8 mouse cellular contexts compared by ENCODE assay signal in genomic region chr2:19656436-19656835, GRCm38 (mm10). TPM values are rescaled to one million over a fixed set of nuclear protein-coding genes. Genes with fewer than 3 reads are reported as not detected.
DNase-seq lines count a peak whose midpoint lies in the region; ATAC-seq and TF ChIP-seq lines count a peak whose summit lies in the region.
"Had no signal": no experiment of that assay in that cellular context is flagged by ENCODE, and none has a peak within 500 bp of the region (broad histone marks: within the 10 kb centered on the region; RNA-seq: fewer than 3 reads in every experiment).

No protein-coding gene starts in this region.

- H3K27me3 ChIP-seq in lung, postnatal 0 days (replicated peaks; ENCODE audit: insufficient read depth, low read length): no peaks in the 10 kb centered on the region
- H3K27me3 ChIP-seq in heart, embryonic 16.5 days (ENCODE audit: control insufficient read depth, insufficient read depth, low read length): no peaks in the 10 kb centered on the region
- H3K27me3 ChIP-seq in limb, embryonic 11.5 days (ENCODE audit: control insufficient read depth, insufficient read depth, low read length): peaks cover 13% of the 10 kb centered on the region; the same call in 1 of the 2 replicates
- H3K27me3 ChIP-seq in stomach, embryonic 16.5 days (ENCODE audit: control insufficient read depth, insufficient read depth, low read length): no peaks in the 10 kb centered on the region

- H3K4me2 ChIP-seq in lung, postnatal 0 days (replicated peaks; ENCODE audit: low read depth, low read length): peak overlapping the region; percentile 85
- peak overlapping the region; percentile 90 for H3K4me2 ChIP-seq in heart, embryonic 16.5 days (ENCODE audit: low read depth, low read length)
- peak overlapping the region; percentile 90; the same call in 1 of the 2 replicates for H3K4me2 ChIP-seq in limb, embryonic 11.5 days (ENCODE audit: low read depth, severe bottlenecking)
- H3K4me2 ChIP-seq in stomach, embryonic 16.5 days (ENCODE audit: low read depth, low read length): peak overlapping the region; percentile 54

- no peak overlapping the region for H3K9ac ChIP-seq in lung, postnatal 0 days (replicated peaks; ENCODE audit: low read depth)
- no peak overlapping the region; the same call in 1 of the 2 replicates for H3K9ac ChIP-seq in heart, embryonic 16.5 days (ENCODE audit: low read length)
- H3K9ac ChIP-seq in limb, embryonic 11.5 days (ENCODE audit: low read length): no peak overlapping the region
- no peak overlapping the region for H3K9ac ChIP-seq in stomach, embryonic 16.5 days (ENCODE audit: low read length)

- ATAC-seq in lung, postnatal 0 days: no peak
- ATAC-seq in heart, embryonic 16.5 days (replicated peaks; ENCODE audit: extremely low read depth, insufficient read depth, low FRiP score): no peak
- ATAC-seq in limb, embryonic 11.5 days (ENCODE audit: insufficient number of reproducible peaks, low FRiP score, low TSS enrichment, low read depth): no peak
- ATAC-seq in stomach, embryonic 16.5 days (ENCODE audit: insufficient read depth, low FRiP score): no peak

- TF ChIP-seq EP300 in lung, postnatal 0 days (IDR thresholded peaks at IDR 0.05): no peak

- H3K4me3 ChIP-seq in lung, postnatal 0 days (ENCODE audit: low read depth, low read length): no peak overlapping the region
- H3K4me3 ChIP-seq in heart, embryonic 16.5 days (ENCODE audit: low read length): peak overlapping the region; percentile 93; the same call in 1 of the 2 replicates
- no peak overlapping the region for H3K4me3 ChIP-seq in limb, embryonic 11.5 days (ENCODE audit: low read depth, low read length)
- peak overlapping the region; percentile 77; the same call in 1 of the 2 replicates for H3K4me3 ChIP-seq in stomach, embryonic 16.5 days (replicated peaks; ENCODE audit: low read length)
- no peak overlapping the region for H3K4me3 ChIP-seq in layer of hippocampus, adult 2 months

- WGBS in lung, postnatal 0 days: 29% methylated on average over 5 of the region's 5 CpGs
- 31% methylated on average over 5 of the region's 5 CpGs for WGBS in heart, embryonic 16.5 days
- 25% methylated on average over 5 of the region's 5 CpGs for WGBS in limb, embryonic 11.5 days
- WGBS in stomach, embryonic 16.5 days: 19% methylated on average over 5 of the region's 5 CpGs

- H3K4me1 ChIP-seq in lung, postnatal 0 days (ENCODE audit: insufficient read depth, low read depth, low read length): no peaks in the 10 kb centered on the region; the same call in 1 of the 2 replicates
- peaks cover 9% of the 10 kb centered on the region for H3K4me1 ChIP-seq in heart, embryonic 16.5 days (ENCODE audit: control insufficient read depth, insufficient read depth, low read length)
- no peaks in the 10 kb centered on the region for H3K4me1 ChIP-seq in limb, embryonic 11.5 days (ENCODE audit: control insufficient read depth, insufficient read depth, low read length)
- H3K4me1 ChIP-seq in stomach, embryonic 16.5 days (ENCODE audit: control insufficient read depth, insufficient read depth, low read length): 0 out of 2 replicates have a peak, but pooled peaks cover 5% of the 10 kb centered on the region

- no peaks in the 10 kb centered on the region for H3K36me3 ChIP-seq in lung, postnatal 0 days (ENCODE audit: insufficient read depth, low read length)
- no peaks in the 10 kb centered on the region for H3K36me3 ChIP-seq in heart, embryonic 16.5 days (ENCODE audit: control insufficient read depth, insufficient read depth)
- H3K36me3 ChIP-seq in limb, embryonic 11.5 days (ENCODE audit: control insufficient read depth, insufficient read depth, low read length): no peaks in the 10 kb centered on the region
- no peaks in the 10 kb centered on the region for H3K36me3 ChIP-seq in stomach, embryonic 16.5 days (ENCODE audit: control insufficient read depth, insufficient read depth, low read length)

- TF ChIP-seq CTCF in lung, postnatal 0 days (IDR thresholded peaks at IDR 0.05): no peak
- no peak for TF ChIP-seq CTCF in layer of hippocampus, adult 2 months (conservative IDR thresholded peaks at IDR 0.05)

- DNase-seq in lung, postnatal 0 days (ENCODE audit: low spot score): no peak
- DNase-seq in lung, postnatal 36 days: no peak
- DNase-seq in limb, embryonic 11.5 days (ENCODE audit: low spot score): no peak
- no peak for DNase-seq in c-Kit-positive CD71-positive TER-119-positive erythroid progenitor cells, embryonic 14.5 days (ENCODE audit: low spot score)
- DNase-seq in layer of hippocampus, adult 2 months (ENCODE audit: low spot score in 2 of 2): no peak
- DNase-seq: gastrocnemius, postnatal 36 days had no signal

- H3K9me3 ChIP-seq in lung, postnatal 0 days (ENCODE audit: low read length): no peaks in the 10 kb centered on the region
- no peaks in the 10 kb centered on the region for H3K9me3 ChIP-seq in heart, embryonic 16.5 days (replicated peaks; ENCODE audit: control insufficient read depth, low read length)
- H3K9me3 ChIP-seq in limb, embryonic 11.5 days (ENCODE audit: control insufficient read depth, low read length): no peaks in the 10 kb centered on the region
- no peaks in the 10 kb centered on the region for H3K9me3 ChIP-seq in stomach, embryonic 16.5 days (replicated peaks; ENCODE audit: control insufficient read depth, low read length)

- no peak overlapping the region for H3K27ac ChIP-seq in lung, postnatal 0 days (ENCODE audit: low read length)
- peak overlapping the region; percentile 98; the same call in 1 of the 2 replicates for H3K27ac ChIP-seq in heart, embryonic 16.5 days (ENCODE audit: low read length)
- no peak overlapping the region for H3K27ac ChIP-seq in limb, embryonic 11.5 days (replicated peaks; ENCODE audit: low read depth, low read length)
- no peak overlapping the region for H3K27ac ChIP-seq in stomach, embryonic 16.5 days (ENCODE audit: low read length)
- H3K27ac ChIP-seq in layer of hippocampus, adult 2 months: no peak overlapping the region

RNA-seq across cellular contexts. Expression of gene Otud1, which starts 1.1 kb away (rescaled TPM):
- 7.8 and 9.2 TPM in 2 replicates for polyA plus RNA-seq in lung, postnatal 0 days (2015; fragmentation: Nextera tagmentation; extraction: Ambion mirVana)
- polyA plus RNA-seq in heart, embryonic 16.5 days (2015; fragmentation: Nextera tagmentation; extraction: Ambion mirVana): 6.9 and 7.6 TPM in 2 replicates
- 0.56 and 0.75 TPM in 2 replicates for polyA plus RNA-seq in limb, embryonic 11.5 days (2014; fragmentation: Nextera tagmentation; extraction: Ambion mirVana)
- polyA plus RNA-seq in stomach, embryonic 16.5 days (2015; fragmentation: Nextera tagmentation; extraction: Ambion mirVana): 0.84 and 1.7 TPM in 2 replicates
- total RNA-seq in layer of hippocampus, adult 2 months (2021): 10 to 100 TPM; 10.7 to 12.2 TPM

Comparison
In these comparisons a context has a peak if more than half of its experiments do, and no peak if none do; other contexts are left out.
1. H3K4me3 ChIP-seq: peak in heart, embryonic 16.5 days (single experiment) and stomach, embryonic 16.5 days (single experiment); none in lung, postnatal 0 days (single experiment), limb, embryonic 11.5 days (single experiment) and layer of hippocampus, adult 2 months (single experiment).
2. Peak in every context shown above with its lines, with median percentiles within 50 percentile points of each other: H3K4me2 ChIP-seq.